Mouse (Mus musculus) hindbrain, embryonic 14.5 days (tissue): ENCODE measurements around the gene Rnaseh2a. TPM values are rescaled to one million over a fixed set of nuclear protein-coding genes. Genes with fewer than 3 reads are reported as not detected.

ENCODE experiments used
- ATAC-seq: fragments of 200-750 bp; cut with Nextera tagmentation; 2 replicates; pipeline ENCODE4 v1.8.0; 2017; ENCODE audit warnings: moderate number of reproducible peaks, mild to moderate bottlenecking, moderate TSS enrichment, moderate library complexity; ENCODE audit not compliant: low FRiP score
- DNase-seq: peaks from one replicate; pipeline ENCODE4 v3.0.0-alpha.2; 2015; ENCODE audit warnings: low spot score
- H3K27ac ChIP-seq: fragments of 300-500 bp; sonication (generic); 2 replicates; pipeline ENCODE4 v1.5.1; 2014; ENCODE audit warnings: mild to moderate bottlenecking, moderate library complexity
- H3K27me3 ChIP-seq: fragments of 300-500 bp; sonication (generic); 2 replicates; pipeline ENCODE4 v1.6.1; 2014; ENCODE audit warnings: mild to moderate bottlenecking, low read length, mixed read lengths; ENCODE audit not compliant: control insufficient read depth, insufficient read depth
- H3K36me3 ChIP-seq: fragments of 300-500 bp; sonication (generic); replicated peaks from 2 replicates; pipeline ENCODE4 v1.6.1; 2014; ENCODE audit not compliant: control insufficient read depth, insufficient read depth
- H3K4me1 ChIP-seq: fragments of 300-500 bp; sonication (generic); replicated peaks from 2 replicates; pipeline ENCODE4 v1.6.1; 2014; ENCODE audit warnings: antibody characterized with exemption, low read length, mixed read lengths; ENCODE audit not compliant: control insufficient read depth, insufficient read depth
- H3K4me2 ChIP-seq: fragments of 300-500 bp; sonication (generic); replicated peaks from 2 replicates; pipeline ENCODE4 v1.6.1; 2014; ENCODE audit warnings: mild to moderate bottlenecking, moderate library complexity
- H3K4me3 ChIP-seq: fragments of 300-500 bp; sonication (generic); replicated peaks from 2 replicates; pipeline ENCODE4 v1.5.1; 2014; ENCODE audit warnings: mild to moderate bottlenecking, low read length
- H3K9ac ChIP-seq: fragments of 300-500 bp; sonication (generic); 2 replicates; pipeline ENCODE4 v1.6.1; 2014
- H3K9me3 ChIP-seq: fragments of 300-500 bp; sonication (generic); 2 replicates; pipeline ENCODE4 v1.6.1; 2016; ENCODE audit warnings: low read length; ENCODE audit not compliant: control insufficient read depth
- WGBS: fragments of 180-500 bp; shearing (Covaris S2); extraction: QIAGEN DNeasy Blood & Tissue Kit; methylation state at CpG from one replicate; pipeline ENCODE4 v1.1.7; 2014; 5-methylcytosine and 5-hydroxymethylcytosine counted together
- polyA plus RNA-seq: library from polyadenylated mRNA; unstranded; fragments of >200 nt; fragmentation: Nextera tagmentation; extraction: Ambion mirVana; gene quantifications from 2 replicates; pipeline ENCODE4 v1.2.1, GENCODE M21; 2014

Gene Rnaseh2a
- polyA plus RNA-seq, 1 experiment from 2014 or later: 47.8 TPM

DNA sequence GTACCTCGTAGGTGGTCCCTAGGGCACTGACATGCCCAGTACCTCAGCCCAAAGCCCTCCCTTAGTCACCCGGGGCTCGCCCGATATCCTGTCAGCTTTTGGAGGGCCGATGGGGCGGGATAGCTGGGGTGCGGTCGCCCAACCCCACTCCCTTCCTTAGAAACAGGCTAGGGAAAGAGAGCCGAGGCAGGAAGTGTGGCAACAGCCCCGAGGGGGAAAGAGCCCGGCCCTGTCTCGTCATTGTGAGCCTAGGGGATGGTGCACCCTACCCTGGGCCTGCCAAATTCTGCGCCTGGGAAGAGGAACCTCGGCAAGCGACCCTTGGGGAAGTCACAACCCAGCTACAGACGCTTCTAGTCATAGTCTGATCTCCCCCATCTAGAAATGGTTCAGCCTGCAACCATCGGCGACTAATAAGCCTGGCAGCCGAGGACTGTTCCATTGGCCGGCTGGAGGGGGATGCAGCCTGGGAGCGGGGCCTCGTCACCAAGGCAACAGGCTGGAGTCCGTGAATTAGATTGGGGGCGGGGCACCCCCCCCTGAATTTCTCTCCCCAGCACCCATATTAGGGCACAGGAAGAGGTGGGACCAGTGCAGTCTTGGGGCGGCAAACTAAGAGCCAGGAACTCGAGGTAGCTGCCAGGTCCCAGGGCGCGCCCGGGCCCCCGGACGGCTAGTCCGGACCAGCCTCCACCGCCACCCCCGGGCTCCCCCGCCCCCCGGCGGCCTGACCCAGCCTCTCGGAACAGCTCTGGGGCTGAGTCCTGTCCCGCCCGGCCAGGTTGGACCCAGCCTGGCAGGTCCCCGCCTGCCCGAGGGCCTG lies 10.2 kb upstream of the Rnaseh2a start:
- Histone ChIP-seq H3K9me3 (no peaks in the 10 kb centered on the region), H3K4me3 (peak overlapping the region; percentile 50), H3K27me3 (peaks cover 16% of the 10 kb centered on the region), H3K9ac (peak overlapping the region; percentile 35), H3K36me3 (0 out of 2 replicates have a peak, but pooled peaks cover 6% of the 10 kb centered on the region), H3K27ac (no peak overlapping the region), H3K4me1 (peaks cover 48% of the 10 kb centered on the region), H3K4me2 (peak overlapping the region; percentile 97)
- under 1% methylated on average over 41 of the region's 42 CpGs for WGBS
- ATAC-seq (peak; percentile 37), DNase-seq (peak; percentile 86)

DNA sequence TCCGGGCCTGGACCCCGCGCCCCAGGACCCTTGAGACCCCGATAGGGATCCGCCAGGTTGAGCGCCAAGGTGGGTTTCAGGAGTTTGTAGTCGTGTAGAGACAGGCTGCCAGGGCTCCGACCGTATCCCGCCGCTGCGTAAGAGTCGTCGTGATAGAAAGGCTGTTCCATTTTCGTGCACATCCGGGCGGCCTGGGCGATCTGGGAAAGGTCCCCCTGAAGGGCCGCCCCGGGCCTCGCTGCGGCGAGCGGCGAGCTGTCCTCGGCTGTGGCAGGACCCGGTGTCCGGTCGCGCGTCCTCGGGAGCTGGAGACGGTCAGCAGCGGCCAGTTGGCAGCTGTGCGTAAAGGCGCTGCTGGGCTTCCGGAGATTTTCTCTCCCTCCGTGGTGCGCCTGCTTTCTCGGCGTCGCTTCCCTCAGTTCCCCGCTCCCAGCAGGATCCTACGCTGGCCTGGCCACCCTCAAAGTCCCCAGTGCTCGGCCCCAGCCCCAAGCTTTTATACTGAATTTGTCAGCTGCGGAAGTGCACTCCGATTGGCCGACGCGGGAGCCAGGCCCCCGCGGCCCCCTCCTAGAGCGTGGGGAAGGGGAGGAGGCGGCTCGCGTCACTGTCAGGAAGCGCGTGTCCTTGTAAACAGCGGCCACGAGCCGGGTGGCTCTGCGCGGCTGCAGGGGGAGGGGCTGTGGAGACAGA lies 8.8 kb upstream of the Rnaseh2a start, which contains the start of gene Junb:
Gene Junb, minus strand, starts transcription at position 471 of the 693 bp plus-strand sequence.
- Histone ChIP-seq H3K27ac (peak within 1 kb of the TSS; percentile 48; the same call in 1 of the 2 replicates), H3K36me3 (peaks cover 19% of the 10 kb centered on the region), H3K9me3 (no peaks in the 10 kb centered on the region), H3K9ac (peak within 1 kb of the TSS; percentile 60), H3K4me3 (peak within 1 kb of the TSS; percentile 50), H3K4me1 (peaks cover 45% of the 10 kb centered on the region), H3K4me2 (peak within 1 kb of the TSS; percentile 97), H3K27me3 (peaks cover 6% of the 10 kb centered on the region)
- DNase-seq: peak; percentile 78
- WGBS: under 1% methylated on average over 63 of the region's 63 CpGs
- peak; percentile 45 for ATAC-seq

GRCm38 (mm10) chr8:84977435-84978247 lies 8.1 kb upstream of the Rnaseh2a start:
- H3K27ac ChIP-seq: no peak overlapping the region; the same call in 1 of the 2 replicates
- H3K9ac ChIP-seq: peak overlapping the region; percentile 60
- DNase-seq: no peak
- H3K4me2 ChIP-seq: peak overlapping the region; percentile 97
- peaks cover 25% of the 10 kb centered on the region for H3K36me3 ChIP-seq
- peak overlapping the region; percentile 50 for H3K4me3 ChIP-seq
- WGBS: 1% methylated on average over 58 of the region's 70 CpGs
- peaks cover 45% of the 10 kb centered on the region for H3K4me1 ChIP-seq
- ATAC-seq: no peak
- H3K9me3 ChIP-seq: no peaks in the 10 kb centered on the region
- H3K27me3 ChIP-seq: peaks cover 6% of the 10 kb centered on the region

GRCm38 (mm10) chr8:84976763-84977434 lies 7.3 kb upstream of the Rnaseh2a start:
- Histone ChIP-seq H3K4me3 (peak overlapping the region; percentile 50), H3K36me3 (peaks cover 33% of the 10 kb centered on the region), H3K4me1 (peaks cover 45% of the 10 kb centered on the region), H3K9me3 (no peaks in the 10 kb centered on the region), H3K27ac (no peak overlapping the region), H3K9ac (peak overlapping the region; percentile 60), H3K27me3 (peaks cover 6% of the 10 kb centered on the region), H3K4me2 (peak overlapping the region; percentile 97)
- DNase-seq (no peak), ATAC-seq (no peak)
- 2% methylated on average over 25 of the region's 25 CpGs for WGBS

- H3K27me3 ChIP-seq: peaks cover 6% of the 10 kb centered on the region
- H3K9me3 ChIP-seq: no peaks in the 10 kb centered on the region
- ATAC-seq (peak; percentile 77), DNase-seq (peak; percentile 92)
- H3K27ac ChIP-seq: peak overlapping the region; percentile 9; the same call in 1 of the 2 replicates
- peak overlapping the region; percentile 97 for H3K4me2 ChIP-seq
- peak overlapping the region; percentile 50 for H3K4me3 ChIP-seq
- H3K36me3 ChIP-seq: peaks cover 40% of the 10 kb centered on the region
- peaks cover 44% of the 10 kb centered on the region for H3K4me1 ChIP-seq
- H3K9ac ChIP-seq: peak overlapping the region; percentile 60
- WGBS: under 1% methylated on average over 60 of the region's 61 CpGs
These were observed 6.6 kb upstream of the Rnaseh2a start for GRCm38 (mm10) chr8:84976031-84976762.

GRCm38 (mm10) chr8:84975434-84975833 lies 5.9 kb upstream of the Rnaseh2a start:
- no peak for DNase-seq
- H3K4me1 ChIP-seq: peaks cover 44% of the 10 kb centered on the region
- no peak overlapping the region for H3K27ac ChIP-seq
- H3K27me3 ChIP-seq: peaks cover 6% of the 10 kb centered on the region
- H3K4me3 ChIP-seq: no peak overlapping the region; the same call in 1 of the 2 replicates
- peaks cover 47% of the 10 kb centered on the region for H3K36me3 ChIP-seq
- WGBS: 37% methylated on average over 7 of the region's 7 CpGs
- ATAC-seq: no peak
- H3K4me2 ChIP-seq: peak overlapping the region; percentile 97
- no peaks in the 10 kb centered on the region for H3K9me3 ChIP-seq
- no peak overlapping the region for H3K9ac ChIP-seq

DNA sequence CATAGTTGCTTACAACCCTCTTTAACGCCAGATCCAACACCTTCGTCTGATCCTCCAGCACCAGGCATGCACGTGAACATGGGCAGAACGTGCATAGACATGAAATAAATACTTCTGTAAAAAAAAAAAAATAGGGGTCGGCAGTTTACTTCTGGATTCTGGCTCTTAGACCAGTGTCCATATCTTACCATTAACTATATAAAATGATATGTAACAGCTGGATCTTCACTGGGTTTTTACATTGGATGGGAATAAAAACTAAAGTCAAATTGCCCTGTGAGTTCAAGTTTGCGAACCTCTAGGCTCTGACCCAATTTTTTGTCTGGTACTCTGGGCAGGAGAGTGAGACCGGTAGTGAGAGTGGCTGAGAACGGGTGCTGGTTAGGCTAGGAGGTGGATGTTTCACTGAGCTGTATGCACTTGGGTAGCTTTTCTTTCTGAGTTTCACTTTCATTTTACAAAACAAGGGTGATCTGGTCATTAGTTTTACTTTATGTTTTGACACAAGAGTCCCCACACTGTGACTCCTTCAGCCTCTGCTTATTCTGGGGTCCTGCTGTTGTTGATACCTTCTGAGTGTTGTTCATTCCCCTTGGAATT lies 5.1 kb upstream of the Rnaseh2a start:
- peaks cover 47% of the 10 kb centered on the region for H3K36me3 ChIP-seq
- H3K27me3 ChIP-seq: peaks cover 6% of the 10 kb centered on the region
- no peak overlapping the region for H3K4me3 ChIP-seq
- H3K27ac ChIP-seq: no peak overlapping the region
- H3K9me3 ChIP-seq: no peaks in the 10 kb centered on the region
- no peak overlapping the region for H3K9ac ChIP-seq
- DNase-seq (no peak), ATAC-seq (no peak)
- H3K4me2 ChIP-seq: no peak overlapping the region
- 85% methylated on average over 8 of the region's 8 CpGs for WGBS
- peaks cover 38% of the 10 kb centered on the region for H3K4me1 ChIP-seq
